Mouse (Mus musculus) lung, postnatal 25 days (tissue): ENCODE data around the gene Zfp790.
"Not testable (repeated sequence)": the region's sequence is repeated elsewhere in the genome, so short reads cannot be mapped to it uniquely, and the experiment has no call there.

Source experiments
- DNase-seq: peaks from one replicate; pipeline ENCODE4 v3.0.0; 2022; ENCODE audit warnings: low spot score

Gene Zfp790

DNA sequence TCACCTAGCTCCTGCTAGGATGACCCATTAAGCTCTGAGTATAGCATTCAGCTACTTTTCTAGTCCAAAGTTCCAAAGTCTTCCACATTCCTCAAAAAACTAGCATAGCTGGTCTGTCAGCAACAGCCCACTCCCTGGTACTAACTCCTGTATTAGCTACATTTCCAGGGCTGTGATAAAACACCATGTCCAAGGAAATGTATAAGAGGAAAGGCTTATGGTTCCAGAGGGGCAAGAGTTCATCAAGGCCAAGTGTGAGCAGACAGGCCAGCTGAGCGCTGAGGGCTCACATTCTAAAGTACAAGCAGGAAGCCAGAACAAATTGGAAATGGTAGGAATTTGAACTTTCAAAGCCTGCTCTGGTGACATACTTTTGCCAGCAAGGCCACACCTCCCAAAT lies 26.2 kb downstream of the Zfp790 start:
- DNase-seq, result no peak

DNA sequence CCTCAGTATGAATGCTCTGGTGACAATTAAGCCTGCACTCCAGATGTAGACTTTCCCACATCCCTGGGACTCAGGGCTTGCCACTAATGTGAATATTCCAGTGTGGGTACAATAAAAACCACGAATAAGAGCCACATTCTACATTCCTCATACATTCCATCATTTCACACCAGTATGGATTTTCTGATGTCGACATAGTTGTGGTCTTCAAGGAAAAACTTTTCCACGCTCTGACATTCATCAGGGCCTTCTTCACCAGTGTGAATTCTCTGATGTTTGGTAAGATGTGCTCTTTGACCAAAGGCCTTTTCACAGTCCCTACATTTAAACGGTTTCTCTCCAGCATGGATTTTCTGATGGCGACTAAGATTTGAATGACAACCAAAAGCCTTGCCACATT lies 28.7 kb downstream of the Zfp790 start:
- DNase-seq, result no peak

DNA sequence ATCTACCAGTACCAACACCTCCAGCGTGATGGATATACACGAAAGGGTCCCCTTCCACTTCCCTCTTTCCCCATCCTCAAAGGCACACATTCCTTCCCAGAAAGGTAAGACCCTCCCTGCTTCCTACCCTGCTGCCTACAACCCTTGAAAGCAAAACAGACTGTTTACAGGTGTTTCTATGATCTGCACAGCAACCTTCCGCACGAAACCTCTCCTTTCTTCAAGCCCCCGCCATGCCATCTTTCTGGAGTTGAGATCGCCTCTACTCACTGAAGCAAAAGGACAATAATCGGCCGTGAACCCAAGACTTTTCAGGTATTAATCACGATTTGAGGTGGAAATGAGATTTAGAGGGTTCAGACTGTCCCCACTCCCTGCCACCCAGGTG lies 36.9 kb downstream of the Zfp790 start:
- no peak for DNase-seq

GRCm38 (mm10) chr7:29853219-29853842 lies 37.4 kb downstream of the Zfp790 start, which contains the start of gene Zfp940:
TSS of gene Zfp940 (minus strand) at chr7:29853669.
- DNase-seq, result peak; percentile 86

DNA sequence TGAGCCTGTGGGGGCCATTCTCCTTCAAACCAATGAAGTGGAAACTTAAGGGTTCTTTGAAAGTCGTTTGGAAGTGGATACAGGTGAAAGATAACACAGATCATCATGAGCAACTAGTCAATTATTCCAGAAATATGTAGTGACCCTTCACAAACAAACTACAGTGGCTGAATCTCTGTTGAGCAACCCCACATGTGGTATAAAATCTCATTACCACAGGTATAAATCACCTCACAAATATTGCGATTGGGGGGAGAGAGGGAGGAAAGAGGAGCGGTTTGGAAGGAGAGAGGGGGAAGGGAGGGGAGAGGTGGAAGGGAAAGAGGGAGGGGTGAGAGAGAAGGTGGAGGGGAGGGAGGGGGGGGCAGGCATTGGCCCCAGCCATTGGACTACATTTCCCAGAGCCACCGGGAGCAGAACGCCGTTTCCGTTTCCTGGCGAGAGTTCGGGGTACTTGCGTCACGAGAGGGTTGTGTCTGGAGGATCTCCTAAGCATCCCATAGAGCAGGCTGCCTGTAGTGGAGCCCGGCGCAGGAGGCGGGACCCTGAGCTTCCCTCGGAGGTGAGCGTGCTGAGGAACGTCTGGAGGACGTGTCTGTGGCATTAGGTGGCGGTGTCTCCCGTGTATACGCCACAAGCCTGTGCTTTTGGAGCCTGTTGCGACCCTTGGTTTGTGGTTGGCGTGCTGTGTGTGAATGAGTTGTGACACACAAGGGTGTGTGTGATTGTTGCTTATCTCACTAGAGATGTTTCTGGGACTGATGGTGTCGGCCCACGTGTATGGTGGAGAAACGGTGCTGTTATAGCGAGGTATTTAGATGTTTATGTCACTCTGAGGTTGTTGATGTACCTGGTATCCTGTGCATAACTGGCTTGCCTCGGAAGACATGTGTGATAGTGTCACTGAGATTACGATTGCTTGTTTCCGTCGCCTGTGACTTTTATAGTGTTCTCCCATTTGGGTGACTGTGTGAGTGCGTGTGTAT lies 43.9 kb downstream of the Zfp790 start, which contains the start of gene Zfp420:
TSS of gene Zfp420 (plus strand) at position 448 of the 986 bp plus-strand sequence.
- DNase-seq, result peak; percentile 94

GRCm38 (mm10) chr7:29861660-29862059 lies 45.7 kb downstream of the Zfp790 start:
- DNase-seq, result no peak

DNA sequence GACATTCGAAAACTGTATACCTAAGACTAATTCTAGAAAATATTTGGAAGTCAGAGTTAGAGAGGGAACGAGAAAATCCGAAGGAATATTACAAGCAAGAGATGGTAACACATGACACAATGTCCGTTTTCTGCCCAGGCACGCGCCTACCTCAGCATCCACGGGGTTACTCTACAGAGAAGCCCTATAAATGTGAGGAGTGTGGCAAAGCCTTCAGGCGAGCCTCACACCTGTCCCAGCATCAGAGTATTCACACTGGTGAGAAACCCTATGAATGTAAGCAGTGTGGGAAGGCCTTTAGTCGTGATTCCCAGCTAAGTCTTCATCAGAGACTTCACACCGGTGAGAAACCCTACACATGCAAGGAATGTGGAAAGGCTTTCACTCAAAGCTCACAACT lies 58.3 kb downstream of the Zfp790 start:
- DNase-seq, result no peak

GRCm38 (mm10) chr7:29877561-29877960 lies 61.6 kb downstream of the Zfp790 start:
- DNase-seq, result not testable (repeated sequence)

DNA sequence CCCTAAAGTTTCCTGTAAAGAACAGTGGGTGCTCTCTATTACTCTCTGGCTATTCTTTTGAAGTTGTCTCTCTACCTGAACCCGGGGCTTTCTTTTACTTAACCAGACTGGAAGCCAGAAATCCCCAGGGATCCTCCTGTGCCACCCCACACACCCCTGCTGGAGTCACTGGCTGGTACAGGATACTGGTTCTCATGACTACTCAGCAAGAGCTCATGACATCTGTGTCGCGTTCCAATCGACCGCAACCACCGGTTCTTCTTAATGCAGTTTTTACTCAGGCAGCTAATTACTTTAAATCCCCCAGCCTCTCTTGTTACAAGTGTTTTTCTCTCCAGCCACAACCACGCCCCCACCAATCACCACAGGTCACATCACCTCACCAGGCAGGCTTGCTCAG lies 64.1 kb downstream of the Zfp790 start:
- DNase-seq, result no peak
